Mouse (Mus musculus): ENCODE measurements around the gene Slc38a3.

Slc38a3 gene

DNA sequence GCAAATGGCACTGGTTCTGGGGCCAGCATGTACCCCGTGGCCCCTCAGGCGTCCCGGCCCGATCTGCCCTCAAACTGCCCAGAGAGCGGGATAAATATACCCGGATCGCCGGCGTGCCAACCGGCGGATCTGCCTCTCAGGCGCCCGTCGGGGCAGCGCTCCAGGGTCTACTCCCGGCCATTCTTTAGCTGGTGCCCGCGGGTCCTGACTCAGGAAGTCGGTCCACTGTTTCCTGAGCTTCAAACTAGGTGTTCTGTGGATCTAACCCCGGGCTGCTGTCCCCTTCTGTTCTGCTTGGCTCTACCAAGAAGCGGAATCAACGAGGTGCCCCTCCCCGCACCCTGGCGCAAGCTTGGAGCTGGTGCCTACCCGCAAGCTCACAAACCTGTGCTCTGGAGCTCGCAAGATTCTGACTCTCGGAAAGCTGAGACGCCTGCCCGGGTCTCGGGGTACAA, 2.6 kb downstream of the Slc38a3 start:
- no peak for DNase-seq (ENCODE audit: low spot score in 2 of 2)

DNA sequence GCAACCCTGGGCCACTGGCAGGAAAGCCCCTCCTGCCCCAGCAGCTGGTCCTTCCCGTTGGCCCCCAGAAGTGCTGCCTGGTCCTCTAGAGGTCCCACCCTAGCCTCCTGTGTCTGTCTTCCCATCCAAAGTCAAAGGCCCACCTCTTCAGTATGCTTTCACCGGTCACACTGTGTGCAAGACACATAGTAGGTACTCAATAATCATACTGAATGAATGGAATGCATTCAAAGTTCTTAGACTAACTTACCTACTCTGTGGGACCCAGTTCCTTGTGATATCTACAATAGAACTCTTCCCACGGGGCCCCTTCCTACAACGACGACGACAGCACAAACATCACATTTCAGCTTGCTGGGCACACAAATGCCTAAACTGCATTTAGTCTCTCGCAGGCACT, 4.0 kb downstream of the Slc38a3 start:
- DNase-seq (ENCODE audit: low spot score in 2 of 2) = no peak

DNA sequence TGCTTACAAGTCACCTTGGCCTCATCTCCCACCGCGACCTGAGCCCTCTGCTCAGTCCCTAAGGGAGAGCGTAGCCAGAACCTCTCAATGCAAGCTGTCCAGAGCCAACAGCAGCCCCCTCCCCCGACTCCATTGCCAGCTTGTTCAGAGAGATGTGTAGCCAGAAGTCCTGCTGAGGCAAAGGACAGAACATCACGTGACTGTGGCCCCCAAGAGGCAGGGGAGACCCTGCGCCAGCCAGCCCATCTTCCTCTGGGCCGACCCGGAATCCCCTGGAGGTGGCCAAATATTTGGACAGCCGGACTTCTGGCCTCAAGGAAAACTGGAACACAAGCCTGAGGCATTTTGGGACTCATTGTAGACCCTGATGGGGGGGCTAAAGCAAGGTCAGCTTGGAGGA, 5.8 kb downstream of the Slc38a3 start:
- no peak for DNase-seq (ENCODE audit: low spot score in 2 of 2)

DNA sequence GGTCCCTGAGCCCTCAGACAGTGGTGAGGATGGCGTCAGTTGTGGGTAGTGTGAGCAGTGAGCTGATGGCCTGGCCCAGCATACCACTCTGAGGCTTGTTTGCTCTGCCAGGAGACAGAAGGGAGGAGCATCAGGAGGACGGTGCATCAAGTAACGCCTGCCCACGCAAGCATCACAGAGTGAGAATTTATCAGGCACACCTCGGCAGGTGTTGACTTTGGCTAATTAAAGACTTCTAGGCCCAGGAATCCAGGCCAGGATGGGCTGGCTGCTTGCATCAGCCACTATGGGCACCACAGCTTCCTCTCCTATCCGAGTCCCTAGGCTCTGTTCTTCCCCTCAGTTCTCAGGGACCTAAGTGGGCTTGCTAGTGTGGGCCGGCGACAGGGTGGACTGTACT, 7.0 kb downstream of the Slc38a3 start:
- no peak for DNase-seq (ENCODE audit: low spot score in 2 of 2)

DNA sequence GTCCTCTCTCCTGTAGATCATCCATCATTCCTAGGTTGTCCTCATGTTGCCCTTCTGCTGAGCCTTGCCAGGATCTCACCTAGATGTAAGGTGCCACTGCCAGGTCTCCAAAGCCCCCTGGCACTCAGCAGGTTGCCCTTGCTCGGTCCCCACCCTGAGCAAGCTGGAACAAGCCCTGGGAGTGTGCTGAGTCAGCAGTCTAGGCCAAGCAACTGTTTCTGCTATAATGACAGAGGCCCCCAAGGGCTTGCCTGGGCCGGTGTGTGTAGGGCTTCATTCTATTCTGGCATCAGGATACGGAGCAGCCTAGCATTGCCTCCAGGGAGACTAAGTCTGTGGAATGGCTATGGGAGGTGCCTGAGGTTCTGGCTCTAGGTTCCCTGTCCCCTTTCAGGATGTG, 8.6 kb downstream of the Slc38a3 start:
- no peak for DNase-seq (ENCODE audit: low spot score in 2 of 2)

DNA sequence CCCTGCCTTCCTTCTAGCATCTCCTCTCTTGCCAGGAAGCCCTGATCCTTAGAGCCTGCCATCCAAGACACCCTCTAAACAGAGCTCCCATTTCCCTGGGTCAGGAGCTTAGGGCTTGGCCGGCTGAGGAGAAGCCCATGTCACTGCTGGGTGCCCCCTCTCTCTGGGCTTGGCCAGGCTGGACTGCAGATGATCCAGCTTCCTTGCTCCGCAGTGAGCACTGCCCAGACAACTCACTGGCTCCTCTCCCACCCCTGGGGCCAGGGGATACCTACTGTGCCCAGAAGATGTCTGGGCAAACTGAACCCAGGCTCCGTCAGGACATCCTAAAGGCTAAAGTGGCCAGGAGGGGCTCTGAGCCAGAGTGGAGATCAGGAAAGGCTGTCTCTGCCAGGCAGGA, 9.4 kb downstream of the Slc38a3 start:
- DNase-seq (ENCODE audit: low spot score in 2 of 2) = no peak

DNA sequence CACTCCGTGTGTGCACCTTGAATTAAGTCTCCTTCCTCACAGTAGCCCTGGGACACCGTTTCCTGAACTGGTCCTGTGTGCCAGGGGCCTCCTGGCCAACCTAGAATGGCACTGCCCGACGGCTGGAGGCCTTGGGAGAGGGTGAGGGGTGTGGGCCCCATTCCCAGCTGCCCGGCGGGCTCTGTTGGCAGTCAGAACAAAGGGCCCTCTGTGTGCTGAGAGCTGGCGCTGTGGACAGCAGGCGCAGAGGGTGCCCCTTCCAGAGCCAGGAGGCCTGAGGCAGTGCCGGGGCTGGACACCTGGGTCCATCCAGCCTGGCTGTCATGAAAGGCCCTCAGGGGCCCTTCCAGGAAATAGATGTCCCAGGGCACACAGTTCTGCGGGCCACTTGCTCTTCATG, 9.8 kb downstream of the Slc38a3 start:
- DNase-seq (ENCODE audit: low spot score in 2 of 2) = peak in 1 of 2 experiments; percentile 66

DNA sequence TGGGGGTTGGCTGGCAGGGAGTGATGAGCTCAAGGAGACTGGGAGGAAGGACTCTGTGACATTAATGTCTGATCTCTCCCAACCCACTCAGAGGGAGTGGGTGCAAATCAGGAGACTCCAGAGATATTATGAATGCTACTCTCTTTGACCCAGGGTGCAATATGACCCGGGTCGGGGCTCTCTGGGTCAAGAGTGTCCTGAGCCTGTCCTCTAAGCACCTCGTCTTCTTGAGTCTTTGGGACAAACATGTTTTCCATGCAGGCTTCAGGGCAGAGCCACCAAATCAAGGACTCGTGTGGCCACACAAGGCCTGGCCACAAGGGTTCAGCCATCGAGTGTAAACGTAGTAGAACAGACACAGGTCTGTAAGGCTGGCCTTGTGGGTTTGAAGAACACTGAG, 11.2 kb downstream of the Slc38a3 start:
- DNase-seq (ENCODE audit: low spot score in 2 of 2) = no peak

DNA sequence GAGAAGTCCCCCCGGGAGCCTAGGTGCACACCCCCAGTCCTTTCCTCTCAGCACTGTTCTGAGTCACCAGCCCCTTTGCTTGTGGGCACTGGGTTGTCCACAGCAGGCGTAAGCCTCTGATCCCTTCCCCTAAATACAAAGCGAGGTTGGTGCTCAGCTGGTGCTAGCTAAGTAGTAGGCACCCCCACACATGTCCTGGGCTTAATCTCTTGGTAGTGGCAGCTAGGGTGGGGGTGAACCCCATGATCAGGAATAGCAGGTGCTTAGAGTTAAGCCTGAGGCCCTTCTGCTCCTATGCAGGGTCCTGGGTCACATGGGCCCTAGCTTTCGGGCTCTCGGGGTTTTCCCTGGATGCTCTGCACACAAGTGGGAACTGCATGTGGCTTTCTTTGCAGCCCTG, 12.2 kb downstream of the Slc38a3 start:
- DNase-seq (ENCODE audit: low spot score in 2 of 2) = no peak

DNA sequence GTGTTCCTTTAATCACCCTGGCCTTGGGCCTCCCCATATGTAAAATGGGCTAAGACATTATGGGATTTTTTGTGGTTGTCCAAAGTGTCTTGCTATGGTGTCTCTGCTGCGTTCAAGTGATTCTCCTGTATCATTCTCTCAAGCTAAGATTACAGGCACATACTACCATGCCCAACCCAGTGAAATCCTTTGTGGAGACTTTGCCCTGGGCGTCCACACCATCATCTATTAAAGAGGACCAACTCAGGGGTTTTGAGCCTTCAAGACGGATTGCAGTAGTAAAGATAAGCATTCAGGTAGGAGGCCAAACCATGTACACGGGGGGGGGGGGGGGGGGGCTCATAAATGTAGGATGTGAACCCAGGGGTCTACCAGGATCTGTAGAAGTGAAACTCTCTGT, 14.7 kb downstream of the Slc38a3 start:
- no peak for DNase-seq (ENCODE audit: low spot score in 2 of 2)

DNA sequence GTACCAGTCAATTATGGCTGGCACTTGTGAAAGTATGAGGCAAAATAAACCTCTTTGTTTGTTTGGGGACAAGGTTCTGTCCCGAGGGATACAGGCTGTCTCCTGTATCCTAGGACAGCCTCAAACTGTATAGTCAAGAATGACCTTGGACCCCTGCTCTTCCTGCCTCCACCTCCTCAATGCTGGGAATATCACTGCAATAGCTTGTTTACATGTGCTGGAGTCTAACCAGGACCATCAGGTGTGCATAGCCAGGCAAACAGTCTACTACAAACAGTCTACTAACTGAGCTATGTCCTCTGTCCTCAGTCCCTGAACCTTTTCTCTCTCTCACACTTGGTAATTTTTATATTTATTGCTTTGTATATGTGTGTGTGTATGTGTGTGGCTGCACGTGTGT, 15.9 kb downstream of the Slc38a3 start:
- no peak for DNase-seq (ENCODE audit: low spot score in 2 of 2)

DNA sequence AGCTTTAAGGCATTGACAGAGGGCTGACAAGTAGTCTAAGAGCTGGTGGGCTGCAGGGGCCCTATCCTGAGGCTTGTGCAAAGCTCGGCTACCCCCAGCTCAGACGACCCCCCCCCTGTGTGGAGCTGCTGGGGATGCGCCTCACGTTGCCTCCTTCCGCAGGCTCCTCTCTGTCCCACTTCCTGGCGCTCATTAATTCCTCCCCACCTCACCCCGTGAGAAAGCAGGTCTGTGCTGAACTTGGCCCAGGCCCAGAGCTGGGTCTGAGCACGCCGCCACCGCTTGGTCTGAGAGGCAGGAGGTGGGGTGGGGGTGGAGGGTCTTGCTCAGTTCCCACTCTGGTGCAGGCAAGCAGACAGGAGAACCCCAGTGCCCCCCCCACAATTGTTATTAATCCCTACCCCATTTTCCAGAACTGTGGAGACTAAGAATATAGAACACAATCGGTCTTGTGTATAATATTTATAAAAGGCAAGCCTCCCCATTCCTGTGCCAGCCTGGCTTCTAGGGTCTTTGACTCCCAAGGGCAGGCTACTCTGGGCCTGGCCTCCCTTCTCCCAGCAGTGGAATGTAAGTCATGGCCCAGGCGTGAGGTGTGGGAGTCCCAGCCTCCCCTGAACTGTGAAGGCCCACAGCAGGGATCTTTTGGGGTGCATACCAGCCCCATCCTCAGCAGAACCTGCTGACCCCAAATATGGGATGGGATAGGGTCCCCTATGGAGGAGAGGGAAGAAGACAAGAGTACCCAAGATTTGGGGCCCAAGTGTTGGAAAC, 18.4 kb downstream of the Slc38a3 start:
- peak in 1 of 2 experiments; percentile 45 for DNase-seq (ENCODE audit: low spot score in 2 of 2)

DNA sequence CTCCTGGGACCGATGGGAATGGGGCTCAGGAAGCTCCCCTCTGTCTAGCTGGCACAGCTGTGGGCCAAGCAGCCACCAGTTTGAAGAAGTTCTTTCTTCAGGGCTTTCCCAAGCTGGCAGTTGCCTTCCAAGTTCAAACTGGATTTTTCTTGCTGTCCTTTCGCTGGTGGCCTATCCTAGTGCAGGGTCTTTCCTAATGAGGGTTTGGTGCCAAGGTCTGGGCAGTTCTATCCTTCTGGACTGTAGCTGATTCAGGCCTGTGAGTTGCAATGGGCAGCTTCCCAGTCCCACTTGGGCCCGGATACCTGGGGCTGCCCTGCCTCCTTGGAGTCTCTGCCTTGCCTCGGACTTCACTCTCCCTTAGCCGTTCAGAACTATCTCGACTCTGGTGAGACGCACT, 19.1 kb downstream of the Slc38a3 start:
- no peak for DNase-seq (ENCODE audit: low spot score in 2 of 2)

DNA sequence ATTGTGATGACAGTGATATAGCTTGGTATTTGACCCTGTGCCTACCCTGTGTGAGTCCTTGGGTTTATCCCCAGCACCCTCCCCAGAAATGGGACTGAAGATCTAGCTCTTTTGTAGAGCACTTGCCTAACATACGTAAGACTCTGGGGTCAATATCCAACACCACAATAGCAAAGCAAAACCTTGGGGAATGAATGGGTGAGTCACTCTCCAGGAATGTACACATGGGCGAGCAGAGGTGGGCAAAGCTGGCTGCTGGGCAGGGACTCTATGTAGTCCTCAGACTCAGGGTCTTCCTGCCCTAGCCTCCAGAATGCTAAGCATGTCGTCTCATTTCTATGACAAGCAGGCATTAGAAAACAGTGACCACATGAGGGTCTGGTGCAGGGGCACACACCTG, 20.6 kb downstream of the Slc38a3 start:
- no peak for DNase-seq (ENCODE audit: low spot score in 2 of 2)

DNA sequence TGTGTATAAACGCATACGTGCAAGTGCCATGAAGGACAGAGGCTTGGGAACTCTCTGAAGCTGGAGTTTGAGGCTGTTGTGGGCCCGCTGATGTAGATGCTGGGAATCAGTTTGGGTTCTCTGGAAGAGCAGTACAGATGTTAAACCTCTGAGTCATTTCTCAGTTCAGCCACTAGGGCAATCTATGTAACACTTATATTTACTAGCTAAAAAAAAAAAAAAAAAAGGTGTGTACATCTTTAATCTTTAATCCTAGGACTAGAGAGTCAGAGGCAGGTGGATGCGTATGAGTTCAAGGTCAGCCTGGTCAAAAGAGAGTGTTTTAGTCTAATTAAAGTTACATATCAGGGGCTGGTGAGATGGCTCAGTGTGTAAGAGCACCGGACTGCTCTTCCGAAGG, 22.4 kb downstream of the Slc38a3 start:
- DNase-seq (ENCODE audit: low spot score in 2 of 2) = no peak

DNA sequence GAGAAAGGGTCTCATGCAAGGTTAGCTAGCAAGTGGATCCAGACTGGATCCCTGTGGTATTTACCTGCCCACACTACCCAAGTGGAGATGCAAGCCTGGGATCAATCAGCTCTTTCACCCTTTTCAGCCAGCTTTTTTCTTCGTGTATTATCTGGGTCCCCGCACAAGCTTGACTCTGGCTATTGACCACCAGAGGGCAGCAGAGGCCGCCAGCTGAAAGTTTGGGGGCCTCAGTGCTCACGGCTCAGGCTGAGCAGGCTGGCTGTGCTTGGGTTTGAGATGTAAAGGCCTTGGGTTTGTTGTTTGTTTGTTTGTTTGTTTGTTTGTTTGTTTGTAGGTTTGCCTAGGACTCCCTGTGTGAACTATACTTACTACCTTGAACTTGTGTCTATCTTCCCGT, 23.8 kb downstream of the Slc38a3 start:
- peak; percentile 76 to 84 for DNase-seq (ENCODE audit: low spot score in 2 of 2)

DNA sequence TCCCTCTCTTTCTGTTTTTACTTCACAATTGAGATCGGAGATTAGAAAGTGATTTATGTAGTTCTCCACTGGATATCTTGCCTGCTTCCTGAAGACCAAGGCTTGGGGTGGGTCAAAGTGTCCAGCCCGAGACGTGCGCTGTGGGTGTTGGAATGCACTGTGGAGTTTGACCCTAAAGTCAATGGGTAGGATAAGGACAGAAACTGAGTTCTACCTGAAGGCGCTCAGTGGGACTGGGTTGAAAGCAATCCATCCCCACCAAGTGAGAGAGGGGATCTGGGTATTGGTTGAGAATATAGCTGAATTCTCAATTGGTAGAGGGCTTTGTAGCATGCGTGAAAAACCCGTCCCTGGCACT, 24.2 kb downstream of the Slc38a3 start:
- no peak for DNase-seq (ENCODE audit: low spot score in 2 of 2)

DNA sequence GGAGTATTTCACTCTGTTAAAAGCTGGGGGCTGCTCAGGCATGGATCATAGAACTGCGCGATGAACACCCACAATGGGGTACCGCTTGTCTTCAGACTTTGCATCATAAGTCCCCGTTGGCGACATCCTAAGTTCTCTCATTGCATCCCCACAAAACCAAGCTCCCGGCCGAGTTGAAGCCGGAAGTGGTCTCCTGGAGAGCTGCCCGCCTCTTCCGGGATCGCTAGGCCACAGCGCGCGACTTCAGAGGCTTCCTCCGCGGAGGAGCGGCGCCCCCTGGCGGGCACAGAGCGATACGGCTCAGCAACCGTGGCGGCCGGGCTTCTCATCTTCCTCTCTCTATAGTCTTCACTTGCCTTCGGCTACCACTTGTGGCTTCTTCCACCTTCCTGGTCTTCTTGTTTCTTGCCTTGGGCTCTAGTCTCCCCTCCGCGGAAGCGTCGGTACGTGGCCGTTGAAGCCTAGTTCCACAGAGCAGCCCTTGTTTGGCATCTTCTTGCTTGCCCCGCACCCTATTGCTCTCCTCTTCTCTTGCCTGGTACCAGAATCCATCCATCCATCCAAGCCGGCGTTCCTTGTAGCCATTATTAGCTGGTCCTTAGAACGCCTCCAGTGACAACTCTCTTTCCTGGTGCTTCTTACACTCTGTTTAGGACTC, 24.7 kb downstream of the Slc38a3 start:
- DNase-seq (ENCODE audit: low spot score in 2 of 2) = peak; percentile 89 to 96

DNA sequence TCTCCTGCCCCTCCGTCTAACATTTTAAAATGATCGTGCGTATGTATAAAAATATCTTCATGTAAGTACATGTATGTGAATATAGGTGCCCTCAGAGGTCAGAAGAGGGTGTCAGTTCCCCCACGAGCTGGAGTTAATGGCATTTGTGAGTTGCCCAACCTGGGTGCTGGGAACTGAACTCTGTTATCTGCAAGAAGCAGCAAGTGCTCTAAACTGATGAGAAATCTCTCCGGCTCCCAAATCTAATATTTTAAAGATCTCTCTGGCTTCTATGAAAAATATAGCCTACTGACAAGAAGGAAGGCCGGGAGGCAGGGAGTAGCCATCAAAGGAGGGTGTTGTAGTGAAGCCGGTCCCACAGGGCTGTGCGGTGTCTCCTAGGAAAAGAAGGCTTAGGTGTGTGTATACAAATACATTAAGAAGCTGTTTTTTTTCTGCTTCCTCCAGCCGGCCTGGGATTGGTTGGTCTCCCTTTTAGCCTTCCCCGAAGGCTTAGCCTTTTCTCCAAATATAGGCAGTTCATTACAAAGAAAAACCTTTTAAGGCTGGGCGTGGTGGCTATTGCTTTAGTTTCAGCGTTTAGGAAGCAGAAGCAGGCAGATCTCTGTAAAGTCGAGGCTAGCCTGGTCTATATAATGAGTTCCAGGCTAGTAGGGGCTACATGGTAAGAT, 25.7 kb downstream of the Slc38a3 start:
- no peak for DNase-seq (ENCODE audit: low spot score in 2 of 2)

DNA sequence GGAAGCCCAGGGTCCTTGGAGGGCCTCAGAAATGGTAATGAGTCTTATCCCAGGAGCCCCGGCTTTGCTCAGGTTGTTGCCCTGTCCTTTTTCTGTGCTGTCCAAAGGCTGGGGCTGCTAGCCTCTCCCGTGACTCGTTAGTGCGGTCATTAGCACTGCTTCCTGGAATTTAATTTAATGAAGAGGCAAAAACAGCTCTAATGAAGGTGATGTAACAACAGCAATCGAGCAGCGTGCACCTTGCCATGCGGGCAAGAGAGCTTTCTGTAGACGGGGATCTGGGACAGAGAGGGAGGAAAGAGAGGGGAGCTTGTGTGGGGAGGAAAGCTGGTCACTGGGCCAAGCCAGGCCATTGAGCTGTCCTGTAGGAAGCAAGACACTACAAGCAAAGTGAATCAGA, 27.7 kb downstream of the Slc38a3 start:
- no peak for DNase-seq (ENCODE audit: low spot score in 2 of 2)

DNA sequence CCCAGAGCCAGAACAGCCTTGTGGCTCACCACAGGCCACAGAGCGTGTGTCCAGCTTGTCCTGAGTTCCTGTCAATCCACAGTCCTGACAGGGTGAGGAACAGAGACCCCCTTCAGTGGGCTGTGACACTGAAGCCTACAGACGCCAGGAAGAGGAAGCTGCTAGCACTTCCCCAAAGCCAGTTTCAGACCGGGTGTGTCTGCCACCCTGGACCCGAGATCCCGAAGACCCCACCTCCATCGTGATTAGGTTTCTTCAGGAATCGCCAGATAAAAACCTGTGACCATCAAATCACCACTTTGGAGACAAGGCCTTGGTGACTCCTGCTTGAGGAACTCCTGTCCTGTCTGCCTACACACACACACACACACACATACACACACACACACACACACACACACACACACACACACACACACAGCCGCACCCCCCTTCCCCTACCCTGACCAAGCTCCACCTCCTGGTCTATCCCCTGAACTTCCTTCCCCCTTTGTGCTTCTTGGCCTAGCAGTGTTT, 29.0 kb downstream of the Slc38a3 start:
- DNase-seq (ENCODE audit: low spot score in 2 of 2) = no peak

DNA sequence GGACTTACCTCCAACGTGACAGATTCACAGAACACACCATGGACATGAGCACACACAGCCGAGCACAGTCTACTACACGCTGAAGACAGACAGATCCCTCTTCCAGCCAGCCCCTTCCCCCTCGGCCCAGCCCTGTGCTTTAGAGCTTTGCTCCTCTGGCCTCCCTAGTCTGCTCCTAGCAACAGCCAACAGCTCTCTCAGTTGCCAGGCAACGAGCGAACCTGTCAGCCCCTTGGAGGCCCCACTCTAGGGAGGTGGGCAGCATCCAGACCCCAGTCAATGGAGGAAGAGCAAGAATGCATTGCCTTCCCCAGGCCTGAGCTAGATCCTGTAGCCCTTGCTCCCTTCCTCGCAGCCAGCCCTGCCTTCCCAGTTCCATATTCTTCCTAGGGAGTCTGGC, 32.3 kb downstream of the Slc38a3 start:
- peak in 1 of 2 experiments; percentile 46 for DNase-seq (ENCODE audit: low spot score in 2 of 2)

Measured in cerebellum, postnatal 4 days (tissue).